Mouse (Mus musculus): ENCODE results near the gene Enthd1.

The Enthd1 gene

DNA sequence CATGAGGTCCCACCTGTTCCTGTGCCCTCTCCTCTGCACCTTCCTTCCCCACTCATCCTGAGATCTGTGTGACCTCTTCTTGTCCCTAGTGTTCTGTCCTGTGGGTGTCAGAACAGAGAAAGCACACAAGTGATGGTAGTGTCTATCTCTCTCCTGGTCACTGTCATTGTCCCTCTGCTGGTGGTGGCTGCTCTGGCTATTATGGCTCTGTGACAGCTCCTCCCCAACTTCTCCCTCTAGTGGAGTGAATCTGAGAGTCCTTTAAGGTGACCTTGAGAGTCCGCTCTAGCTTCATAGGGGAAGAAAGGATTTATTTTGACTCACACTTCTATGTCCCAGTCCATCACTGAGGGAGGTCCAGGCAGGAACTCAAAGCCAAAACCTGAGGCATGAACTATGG, 79.4 kb downstream of the Enthd1 start:
- DNase-seq (ENCODE audit: low spot score in 2 of 2): no peak

DNA sequence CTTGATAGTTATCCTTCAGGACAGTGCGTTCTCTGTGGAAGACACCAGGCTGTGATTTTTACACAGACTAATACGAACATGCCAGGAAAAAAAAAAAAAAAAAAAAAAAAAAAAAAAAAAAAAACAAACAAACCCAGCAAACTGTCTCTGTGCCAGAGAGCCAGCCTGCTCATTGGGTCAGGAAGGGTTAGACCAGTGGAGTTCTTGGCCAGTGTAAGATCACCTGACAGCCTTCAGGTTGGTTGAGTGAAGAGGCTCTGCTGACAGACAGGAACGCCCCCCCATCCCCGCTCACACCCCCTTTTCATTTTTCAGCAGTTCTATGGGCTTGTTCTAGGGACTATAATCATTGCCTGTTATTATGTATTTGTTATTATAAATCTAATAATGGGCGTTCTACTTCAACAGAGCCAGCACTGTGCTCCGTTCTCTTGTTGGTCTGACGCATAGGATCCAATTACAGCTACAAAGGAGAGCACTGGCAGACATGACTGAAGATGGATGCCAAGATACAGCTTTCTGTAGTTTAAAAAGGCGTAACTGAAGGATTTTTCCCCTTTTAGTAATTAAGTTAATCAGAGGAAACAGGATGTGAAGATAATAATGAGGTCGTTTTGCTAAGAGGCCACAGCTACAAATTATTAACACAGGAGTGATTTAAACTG, 81.8 kb downstream of the Enthd1 start:
- DNase-seq (ENCODE audit: low spot score in 2 of 2): no peak

DNA sequence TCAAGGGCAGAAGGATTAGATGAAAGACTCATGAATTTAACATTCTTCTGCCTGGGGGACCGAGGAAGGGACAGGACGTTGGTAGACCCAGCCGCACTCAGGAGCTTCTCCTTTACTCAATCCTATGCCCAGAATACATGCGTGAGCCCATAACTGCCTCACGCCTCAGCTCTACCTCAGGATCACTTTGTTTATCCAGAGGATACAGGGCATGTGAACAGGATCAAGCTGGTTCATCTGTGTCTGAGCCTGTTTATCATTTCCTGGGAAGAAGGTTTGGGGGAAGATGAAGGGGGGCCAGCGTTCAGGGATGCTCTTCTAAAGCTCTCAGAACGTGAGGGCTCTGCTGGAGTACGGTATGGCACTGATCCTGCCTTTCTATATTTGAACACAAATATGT, 82.6 kb downstream of the Enthd1 start:
- no peak for DNase-seq (ENCODE audit: low spot score in 2 of 2)

DNA sequence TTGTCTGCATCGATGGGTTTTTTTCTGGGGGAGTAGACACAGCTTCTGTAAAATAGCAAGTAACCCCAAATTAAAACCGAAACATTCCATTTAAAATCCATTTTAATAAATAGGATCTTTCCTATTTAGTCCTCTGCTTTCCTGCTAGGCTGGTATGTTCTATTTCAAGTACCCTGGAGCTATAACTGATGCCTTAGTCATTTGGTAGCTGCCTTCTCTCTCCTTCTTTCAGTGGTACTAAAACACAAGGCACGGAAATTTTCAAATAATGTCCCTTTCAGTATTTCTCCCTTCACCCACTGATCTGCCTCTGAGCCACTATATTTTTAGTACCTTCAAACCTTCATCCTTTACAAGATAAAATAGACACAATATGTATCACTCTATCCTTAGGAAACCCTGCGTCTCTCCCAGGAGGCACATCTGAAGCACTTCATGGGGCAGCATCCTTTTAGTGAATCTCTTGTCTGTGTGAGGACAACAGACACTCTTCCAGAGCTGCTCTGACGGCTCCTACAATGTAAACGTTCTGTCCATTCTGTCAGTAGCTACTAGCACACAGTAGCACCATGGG, 90.4 kb downstream of the Enthd1 start:
- no peak for DNase-seq (ENCODE audit: low spot score in 2 of 2)

GRCm38 (mm10) chr15:80467876-80468275, 97.1 kb downstream of the Enthd1 start:
- no peak for DNase-seq (ENCODE audit: low spot score in 2 of 2)

DNA sequence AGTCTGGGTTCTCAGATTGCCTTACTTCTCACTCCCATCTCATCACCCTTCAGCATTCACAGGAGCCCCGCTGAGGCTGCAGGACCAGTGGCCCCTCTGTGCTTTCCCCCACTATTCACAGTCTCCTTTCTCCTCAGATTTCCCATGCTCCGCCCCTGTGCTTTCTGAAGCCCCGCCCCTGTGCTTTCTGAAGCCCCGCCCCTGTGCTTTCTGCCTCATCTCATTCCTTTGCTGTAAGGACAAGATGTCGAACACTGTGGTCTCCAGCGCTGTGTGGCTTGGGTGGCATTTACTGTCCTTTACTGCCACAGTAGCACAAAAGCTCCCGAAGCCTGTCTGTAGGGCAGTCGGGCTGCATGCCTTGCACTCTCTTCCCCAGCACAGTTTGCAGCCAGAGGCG, 102.8 kb downstream of the Enthd1 start:
- DNase-seq (ENCODE audit: low spot score in 2 of 2): no peak

DNA sequence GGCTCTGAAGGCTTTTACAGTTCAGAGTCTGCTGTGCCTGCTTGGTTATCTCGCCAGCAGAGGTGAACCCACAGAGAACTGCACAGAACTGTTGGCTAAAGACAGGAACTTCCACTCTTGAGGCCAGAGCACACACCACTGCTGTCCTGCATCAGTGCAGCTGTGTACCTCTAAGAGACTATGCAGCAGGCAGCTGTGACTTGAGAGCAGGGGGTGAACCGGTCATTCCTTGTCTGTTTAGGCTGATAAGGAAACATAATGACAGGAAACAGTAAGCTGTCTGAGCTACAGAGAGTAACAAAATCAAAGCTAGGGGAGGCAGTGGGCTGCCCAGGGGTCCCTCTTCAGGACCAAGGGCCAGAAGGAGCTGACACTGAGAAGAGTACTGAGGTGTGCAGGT, 103.5 kb downstream of the Enthd1 start:
- DNase-seq (ENCODE audit: low spot score in 2 of 2): no peak

- DNase-seq (ENCODE audit: low spot score in 2 of 2): no peak
Measured at GRCm38 (mm10) chr15:80460011-80460410, 104.9 kb downstream of the Enthd1 start.

DNA sequence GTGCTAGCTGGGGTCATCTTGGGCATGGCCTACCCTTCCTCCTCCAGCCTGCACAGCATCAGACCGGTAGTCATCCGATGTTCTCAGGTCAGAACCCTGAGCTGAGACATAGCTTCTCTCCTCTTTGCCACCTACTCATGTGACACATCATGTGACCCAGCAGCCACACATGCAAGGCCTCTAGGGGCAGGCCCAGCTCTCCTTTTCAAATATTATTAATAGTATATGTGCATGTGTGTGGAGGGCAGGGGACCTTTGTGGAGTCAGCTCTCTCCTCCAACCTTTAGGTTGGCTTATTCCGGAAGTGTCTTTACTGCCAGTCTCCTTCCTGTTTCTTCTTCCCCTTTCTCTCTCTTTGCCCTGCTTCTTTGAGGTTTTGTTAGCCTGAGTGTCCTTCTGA, 107.0 kb downstream of the Enthd1 start:
- no peak for DNase-seq (ENCODE audit: low spot score in 2 of 2)

DNA sequence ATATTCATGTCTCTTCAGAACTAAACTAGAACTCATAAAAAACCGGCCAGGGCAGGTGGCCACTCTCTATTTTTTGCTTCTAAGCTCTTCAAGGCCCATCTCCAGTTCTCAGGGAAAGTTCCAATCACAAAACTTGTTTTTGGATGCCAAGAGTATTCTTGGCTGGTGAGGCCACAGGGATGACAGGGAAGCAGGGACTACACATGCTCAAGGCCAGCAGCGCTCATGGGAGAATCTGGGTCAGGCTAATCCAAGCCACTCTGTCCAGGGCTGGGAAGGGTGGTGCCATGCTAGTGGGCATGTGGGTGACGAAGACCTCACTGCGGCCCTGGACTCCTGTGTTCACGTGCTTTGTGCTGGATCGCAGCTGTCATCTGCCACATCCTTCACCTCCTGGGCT, 110.5 kb downstream of the Enthd1 start:
- DNase-seq (ENCODE audit: low spot score in 2 of 2): no peak

DNA sequence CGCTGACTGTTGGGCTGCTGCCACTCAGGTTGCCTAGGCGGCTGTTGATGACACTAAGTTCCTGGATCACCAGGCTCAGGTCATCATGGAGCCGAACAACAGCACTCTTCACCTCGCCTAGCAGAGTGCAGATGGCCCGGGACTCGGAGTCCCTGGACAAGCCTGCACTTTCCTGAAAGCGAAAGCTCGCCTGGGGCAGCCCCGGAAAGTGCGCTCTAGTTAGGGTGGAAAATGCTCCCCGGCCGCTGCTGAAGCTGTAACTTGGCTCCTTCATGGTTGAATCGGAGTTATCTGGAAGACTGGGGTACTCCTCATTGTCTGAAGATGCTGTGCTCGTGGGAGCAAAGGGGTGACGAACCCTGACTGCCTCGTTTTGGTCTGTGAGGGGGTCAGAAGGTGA, 112.5 kb downstream of the Enthd1 start:
- DNase-seq (ENCODE audit: low spot score in 2 of 2): no peak

GRCm38 (mm10) chr15:80445956-80446687, 118.8 kb downstream of the Enthd1 start:
- DNase-seq (ENCODE audit: low spot score in 2 of 2): no peak

DNA sequence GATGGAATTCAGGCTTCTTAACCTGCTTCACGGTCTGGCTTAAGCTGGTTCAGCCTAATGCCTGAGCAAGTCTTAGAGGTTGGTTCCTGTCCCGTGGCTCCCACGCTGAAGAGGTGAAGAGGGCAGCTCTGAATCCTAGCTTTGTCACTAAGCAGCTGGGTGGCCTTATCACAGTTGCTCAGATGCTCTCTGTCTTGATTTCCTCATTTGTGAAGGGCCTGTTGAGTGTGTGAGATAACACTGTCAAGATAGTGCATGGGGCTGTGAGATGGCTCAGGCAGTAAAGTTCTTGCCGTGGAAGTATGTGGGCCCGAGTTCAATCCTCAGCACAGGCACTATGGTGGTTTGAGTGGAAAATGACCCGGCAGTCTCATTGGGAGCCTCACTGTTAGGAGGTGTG, 124.8 kb downstream of the Enthd1 start:
- DNase-seq (ENCODE audit: low spot score in 2 of 2): no peak

GRCm38 (mm10) chr15:80438423-80438822, 126.5 kb downstream of the Enthd1 start:
- no peak for DNase-seq (ENCODE audit: low spot score in 2 of 2)

DNA sequence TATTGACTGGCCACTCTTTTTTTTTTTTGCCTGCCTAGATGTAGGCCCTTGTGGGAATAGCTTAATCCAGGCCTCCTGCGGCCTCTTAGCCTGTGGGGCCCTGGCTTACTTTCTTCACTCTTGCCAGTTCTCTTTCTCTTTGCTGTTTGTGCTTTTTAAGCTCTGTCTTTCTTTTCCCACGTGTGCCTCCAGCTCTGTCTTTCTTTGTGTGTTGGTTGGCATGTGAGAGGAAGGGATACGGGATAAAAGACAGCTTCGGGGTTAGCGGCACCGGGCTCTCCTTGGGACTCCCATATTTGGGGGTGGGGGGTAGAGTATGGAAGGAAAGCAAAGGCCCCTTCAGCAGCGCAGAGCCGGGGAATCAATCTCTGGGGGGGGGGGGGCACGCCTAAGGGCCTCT, 127.0 kb downstream of the Enthd1 start:
- no peak for DNase-seq (ENCODE audit: low spot score in 2 of 2)

DNA sequence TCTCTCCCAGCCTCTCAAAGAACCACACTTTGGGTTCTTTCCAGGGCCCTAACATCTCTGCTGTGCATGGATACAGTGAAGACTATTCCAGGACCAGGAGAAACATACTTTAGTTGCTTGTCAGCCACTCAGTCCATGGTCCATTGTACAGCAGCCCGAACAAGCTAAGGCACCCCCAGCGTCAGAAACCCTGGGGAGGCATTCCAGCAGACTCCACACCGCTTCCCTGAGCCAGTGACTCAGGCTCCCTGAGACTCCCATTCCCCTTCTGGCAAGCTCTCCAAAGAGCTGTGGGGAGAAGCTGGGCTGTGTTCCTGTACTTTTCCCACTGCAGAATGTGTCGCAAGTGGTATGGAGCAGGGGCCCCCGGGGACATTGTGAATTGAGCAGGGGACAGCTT, 128.0 kb downstream of the Enthd1 start:
- DNase-seq (ENCODE audit: low spot score in 2 of 2): no peak

GRCm38 (mm10) chr15:80430324-80430723, 134.6 kb downstream of the Enthd1 start:
- DNase-seq (ENCODE audit: low spot score in 2 of 2): no peak

- no peak for DNase-seq (ENCODE audit: low spot score in 2 of 2)
Measured at GRCm38 (mm10) chr15:80418146-80418545, 146.8 kb downstream of the Enthd1 start.

GRCm38 (mm10) chr15:80417066-80417465, 147.9 kb downstream of the Enthd1 start:
- no peak for DNase-seq (ENCODE audit: low spot score in 2 of 2)

DNA sequence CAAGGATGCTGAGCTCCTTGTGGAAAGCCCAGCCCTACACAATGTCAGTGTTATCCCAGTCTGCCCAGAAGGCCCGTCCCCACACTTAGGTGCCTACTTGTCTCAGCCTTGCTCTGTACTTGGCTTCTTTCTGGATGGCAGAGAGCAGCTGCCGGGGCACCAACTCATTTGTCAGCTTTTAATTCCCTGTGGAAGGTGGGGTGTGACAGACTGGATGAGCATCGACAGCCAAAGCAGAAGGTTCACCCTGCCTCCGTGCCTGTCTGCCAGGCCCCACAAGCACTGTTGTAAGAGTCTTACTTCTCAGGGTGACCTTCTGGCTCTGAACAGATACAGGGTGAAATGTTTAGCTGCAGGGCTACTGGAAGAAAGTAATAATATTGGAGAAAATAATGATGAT, 149.8 kb downstream of the Enthd1 start:
- no peak for DNase-seq (ENCODE audit: low spot score in 2 of 2)

GRCm38 (mm10) chr15:80413988-80414721, 150.8 kb downstream of the Enthd1 start:
- DNase-seq (ENCODE audit: low spot score in 2 of 2): no peak

DNA sequence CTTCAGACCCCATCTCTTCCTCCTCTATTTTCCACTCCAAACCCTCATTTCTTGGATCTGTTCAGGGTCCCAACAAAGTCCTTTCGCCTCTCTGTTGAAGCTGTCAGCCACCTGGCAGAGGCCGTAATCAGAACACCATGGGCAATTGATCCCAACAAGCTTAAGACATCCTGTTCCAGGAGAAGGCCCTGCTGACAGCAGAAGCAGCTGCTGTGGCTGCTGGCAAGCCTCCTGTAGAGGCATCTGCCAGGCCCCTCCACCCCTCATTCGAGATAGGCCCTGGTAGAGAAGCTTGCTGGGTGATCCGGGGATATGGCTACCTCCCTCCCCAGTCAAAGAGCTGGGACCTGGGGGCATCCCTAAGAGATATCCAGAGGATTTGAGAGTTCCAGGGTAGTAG, 151.9 kb downstream of the Enthd1 start:
- DNase-seq (ENCODE audit: low spot score in 2 of 2): no peak

- DNase-seq (ENCODE audit: low spot score in 2 of 2): no peak
Measured at GRCm38 (mm10) chr15:80410661-80411060, 154.3 kb downstream of the Enthd1 start.

Data from urinary bladder, adult 18-20 months (tissue).